Mouse (Mus musculus): ENCODE measurements around the gene Gal3st2c. TPM values are rescaled to one million over a fixed set of nuclear protein-coding genes. Genes with fewer than 3 reads are reported as not detected.

The Gal3st2c gene
- polyA plus RNA-seq, 2 experiments = not detected

DNA sequence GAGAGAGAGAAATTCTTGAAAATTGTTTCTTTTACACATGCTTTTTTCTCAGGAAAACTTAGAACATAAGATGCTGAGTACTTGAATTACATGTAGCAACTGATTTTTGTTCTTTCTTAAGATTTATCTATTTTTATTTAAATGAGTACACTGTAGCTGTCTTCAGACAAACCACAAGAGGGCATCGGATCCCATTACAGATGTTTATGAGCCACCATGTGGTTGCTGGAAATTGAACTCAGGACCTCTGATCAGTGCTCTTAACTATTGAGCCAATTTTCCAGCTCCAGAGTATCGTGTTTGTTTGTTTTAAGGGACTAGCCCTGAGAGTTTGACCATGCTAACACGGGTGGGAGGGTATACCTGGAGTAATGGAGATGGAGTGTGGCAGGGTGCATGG lies 21.3 kb downstream of the Gal3st2c start:
- no peak overlapping the region for H3K4me2 ChIP-seq (ENCODE audit: low read depth)
- TF ChIP-seq CTCF (IDR thresholded peaks at IDR 0.05; ENCODE audit: low read depth) (0 out of 2 replicates have a peak, but pooled peaks have one; percentile 8), EP300 (IDR thresholded peaks at IDR 0.05; ENCODE audit: low read depth) (no peak)
- H3K4me3 ChIP-seq (ENCODE audit: insufficient read depth in 1 of 2, low read depth in 2 of 2, low read length in 2 of 2) = no peak overlapping the region
- WGBS (ENCODE audit: insufficient replicate concordance) = 40% methylated on average over 3 of the region's 3 CpGs
- H3K9me3 ChIP-seq (ENCODE audit: control insufficient read depth, low read length) = no peaks in the 10 kb centered on the region
- H3K36me3 ChIP-seq (replicated peaks; ENCODE audit: control insufficient read depth, insufficient read depth, low read depth) = no peaks in the 10 kb centered on the region
- H3K9ac ChIP-seq (replicated peaks) = no peak overlapping the region
- no peaks in the 10 kb centered on the region for H3K4me1 ChIP-seq (replicated peaks; ENCODE audit: control insufficient read depth in 2 of 2, insufficient read depth in 2 of 2, low read length in 1 of 2)
- H3K27me3 ChIP-seq (ENCODE audit: control insufficient read depth, insufficient read depth, low read length) = no peaks in the 10 kb centered on the region
- DNase-seq (ENCODE audit: low read depth in 3 of 3, low spot score in 3 of 3) (no peak), ATAC-seq (ENCODE audit: insufficient read depth) (no peak)
- H3K27ac ChIP-seq = no peak overlapping the region

DNA sequence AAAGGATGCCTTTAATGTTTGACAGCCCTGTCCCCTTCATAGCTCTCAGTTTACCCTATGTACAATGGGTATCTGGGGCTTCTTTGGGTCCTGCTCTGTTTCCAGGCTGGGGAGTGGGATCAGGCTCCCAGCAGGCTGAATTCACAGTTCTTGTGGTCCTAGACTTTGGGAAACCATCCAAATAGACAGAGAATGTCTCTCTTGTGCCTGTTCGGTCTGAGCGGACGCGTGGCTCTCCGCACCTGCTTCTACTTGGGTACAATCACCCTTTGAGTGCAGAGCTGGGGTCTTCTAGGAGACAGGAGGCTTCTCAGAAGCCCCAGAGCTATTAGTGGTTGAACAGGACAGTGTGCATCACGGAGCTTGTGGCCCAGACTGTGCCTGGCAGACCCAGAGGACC lies 29.8 kb downstream of the Gal3st2c start, which contains the start of gene Neu4:
TSS of gene Neu4 (plus strand) at position 301 of the 400 bp plus-strand sequence.
- 67% methylated on average over 6 of the region's 6 CpGs for WGBS (ENCODE audit: insufficient replicate concordance)
- no peak for TF ChIP-seq EP300 (IDR thresholded peaks at IDR 0.05; ENCODE audit: low read depth)
- no peak for TF ChIP-seq CTCF (IDR thresholded peaks at IDR 0.05; ENCODE audit: low read depth)
- no peak for ATAC-seq (ENCODE audit: insufficient read depth)

DNA sequence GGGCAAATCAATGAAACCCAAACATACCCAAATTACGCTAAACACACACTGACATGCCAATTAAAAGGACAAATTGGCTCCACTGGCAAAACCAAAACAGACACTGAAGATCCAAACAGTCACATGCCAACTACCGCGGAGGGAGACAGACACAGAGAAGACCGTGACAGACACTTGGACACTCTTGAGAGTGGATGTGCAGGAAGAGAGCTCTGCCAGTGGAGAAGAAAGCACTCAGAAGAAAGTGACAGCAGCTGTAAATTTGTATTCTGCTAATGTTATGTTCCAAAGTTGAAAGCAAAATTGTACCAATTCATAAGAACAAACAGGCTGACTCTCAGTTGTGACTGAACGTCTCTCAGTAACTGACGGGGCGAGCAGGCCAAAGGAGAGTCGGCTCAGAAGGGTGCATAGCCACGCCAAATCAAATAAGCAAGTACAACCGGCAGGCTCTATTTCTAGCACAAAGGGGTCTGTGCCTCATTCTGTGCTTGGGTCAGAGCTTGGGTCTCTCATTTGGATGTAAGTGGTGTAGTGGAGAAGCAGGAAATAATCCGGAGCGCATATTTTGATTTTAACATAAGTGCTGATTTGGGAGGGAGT lies 37.3 kb downstream of the Gal3st2c start:
- TF ChIP-seq CTCF (IDR thresholded peaks at IDR 0.05; ENCODE audit: low read depth) (no peak), EP300 (IDR thresholded peaks at IDR 0.05; ENCODE audit: low read depth) (no peak)
- ATAC-seq (ENCODE audit: insufficient read depth) = no peak
- H3K27ac ChIP-seq = no peak overlapping the region
- H3K4me3 ChIP-seq (ENCODE audit: insufficient read depth in 1 of 2, low read depth in 2 of 2, low read length in 2 of 2) = no peak overlapping the region
- H3K4me2 ChIP-seq (ENCODE audit: low read depth) = no peak overlapping the region
- no peaks in the 10 kb centered on the region for H3K9me3 ChIP-seq (ENCODE audit: control insufficient read depth, low read length)
- 74% methylated on average over 12 of the region's 12 CpGs for WGBS (ENCODE audit: insufficient replicate concordance)
- DNase-seq (ENCODE audit: low read depth in 3 of 3, low spot score in 3 of 3) = no peak
- H3K27me3 ChIP-seq (ENCODE audit: control insufficient read depth, insufficient read depth, low read length) = no peaks in the 10 kb centered on the region
- H3K36me3 ChIP-seq (replicated peaks; ENCODE audit: control insufficient read depth, insufficient read depth, low read depth) = no peaks in the 10 kb centered on the region
- no peaks in the 10 kb centered on the region for H3K4me1 ChIP-seq (replicated peaks; ENCODE audit: control insufficient read depth in 2 of 2, insufficient read depth in 2 of 2, low read length in 1 of 2)
- no peak overlapping the region for H3K9ac ChIP-seq (replicated peaks)

More for the DNA sequence above, 29.8 kb downstream of the Gal3st2c start, which contains the start of gene Neu4:
- H3K9me3 ChIP-seq (ENCODE audit: control insufficient read depth, low read length) = no peaks in the 10 kb centered on the region
- H3K27ac ChIP-seq = no peak within 1 kb of the TSS
- no peaks in the 10 kb centered on the region for H3K4me1 ChIP-seq (replicated peaks; ENCODE audit: control insufficient read depth in 2 of 2, insufficient read depth in 2 of 2, low read length in 1 of 2)
- H3K9ac ChIP-seq (replicated peaks) = no peak within 1 kb of the TSS
- no peak for DNase-seq (ENCODE audit: low read depth in 3 of 3, low spot score in 3 of 3)
- H3K27me3 ChIP-seq (ENCODE audit: control insufficient read depth, insufficient read depth, low read length) = no peaks in the 10 kb centered on the region
- no peaks in the 10 kb centered on the region for H3K36me3 ChIP-seq (replicated peaks; ENCODE audit: control insufficient read depth, insufficient read depth, low read depth)
- no peak within 1 kb of the TSS for H3K4me3 ChIP-seq (ENCODE audit: insufficient read depth in 1 of 2, low read depth in 2 of 2, low read length in 2 of 2)
- H3K4me2 ChIP-seq (ENCODE audit: low read depth) = no peak within 1 kb of the TSS

DNA sequence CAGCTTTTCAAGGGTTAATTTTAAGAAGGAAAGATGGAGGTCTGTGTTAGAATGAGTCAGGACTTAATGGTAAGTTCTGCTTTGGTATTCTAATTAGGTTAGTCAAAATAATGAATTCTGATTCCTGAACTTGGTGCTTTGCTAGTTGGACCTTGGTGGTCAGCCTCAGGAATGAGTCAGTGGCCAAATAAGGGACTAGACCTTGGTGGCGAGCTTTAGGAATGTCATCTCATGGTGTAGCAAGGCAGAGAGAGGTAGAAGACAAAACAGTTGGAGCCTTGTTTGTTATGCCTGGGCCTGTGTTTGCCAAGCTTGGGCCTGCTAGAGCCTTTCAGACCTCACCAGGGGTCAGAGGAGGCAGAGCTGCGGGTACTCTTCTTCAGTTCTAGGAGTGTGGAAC lies 38.4 kb downstream of the Gal3st2c start:
- Histone ChIP-seq H3K36me3 (replicated peaks; ENCODE audit: control insufficient read depth, insufficient read depth, low read depth) (no peaks in the 10 kb centered on the region), H3K4me3 (ENCODE audit: insufficient read depth in 1 of 2, low read depth in 2 of 2, low read length in 2 of 2) (no peak overlapping the region), H3K9ac (replicated peaks) (no peak overlapping the region), H3K27ac (no peak overlapping the region), H3K27me3 (ENCODE audit: control insufficient read depth, insufficient read depth, low read length) (no peaks in the 10 kb centered on the region), H3K4me1 (replicated peaks; ENCODE audit: control insufficient read depth in 2 of 2, insufficient read depth in 2 of 2, low read length in 1 of 2) (no peaks in the 10 kb centered on the region), H3K4me2 (ENCODE audit: low read depth) (no peak overlapping the region), H3K9me3 (ENCODE audit: control insufficient read depth, low read length) (no peaks in the 10 kb centered on the region)
- WGBS (ENCODE audit: insufficient replicate concordance) = 68% methylated on average over 2 of the region's 2 CpGs
- no peak for ATAC-seq (ENCODE audit: insufficient read depth)
- TF ChIP-seq EP300 (IDR thresholded peaks at IDR 0.05; ENCODE audit: low read depth) (no peak), CTCF (IDR thresholded peaks at IDR 0.05; ENCODE audit: low read depth) (no peak)
- no peak for DNase-seq (ENCODE audit: low read depth in 3 of 3, low spot score in 3 of 3)

DNA sequence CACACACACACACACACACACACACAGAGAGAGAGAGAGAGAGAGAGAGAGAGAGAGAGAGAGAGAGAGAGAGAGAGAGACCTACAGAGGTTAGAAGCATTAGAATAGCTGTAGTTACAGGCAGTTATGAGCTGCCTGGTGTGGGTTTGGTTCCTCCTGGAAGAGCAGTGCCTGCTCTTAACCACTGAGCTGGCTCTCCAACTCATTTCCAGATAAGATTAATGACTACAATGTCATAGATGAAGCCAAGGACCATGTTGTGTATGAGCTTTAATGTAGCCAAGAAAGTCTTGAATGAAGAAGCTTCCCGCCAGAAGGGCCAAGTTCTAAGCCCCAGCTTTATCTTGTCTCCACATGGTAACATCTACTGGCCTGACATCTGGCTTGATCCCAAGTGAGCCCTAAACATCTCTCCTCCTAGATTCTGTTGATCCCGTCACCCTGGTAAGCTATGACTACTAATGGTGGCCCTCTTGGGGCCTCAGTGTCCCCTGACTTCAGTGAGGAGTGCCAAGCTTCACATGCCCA lies 42.8 kb downstream of the Gal3st2c start:
- Histone ChIP-seq H3K9ac (replicated peaks) (no peak overlapping the region), H3K4me3 (ENCODE audit: insufficient read depth in 1 of 2, low read depth in 2 of 2, low read length in 2 of 2) (no peak overlapping the region), H3K27me3 (ENCODE audit: control insufficient read depth, insufficient read depth, low read length) (no peaks in the 10 kb centered on the region), H3K4me2 (ENCODE audit: low read depth) (no peak overlapping the region), H3K9me3 (ENCODE audit: control insufficient read depth, low read length) (no peaks in the 10 kb centered on the region), H3K4me1 (replicated peaks; ENCODE audit: control insufficient read depth in 2 of 2, insufficient read depth in 2 of 2, low read length in 1 of 2) (peaks cover 0 to 4% of the 10 kb centered on the region in 2 experiments; a peak in 1 of 4 replicates), H3K36me3 (replicated peaks; ENCODE audit: control insufficient read depth, insufficient read depth, low read depth) (no peaks in the 10 kb centered on the region), H3K27ac (no peak overlapping the region)
- ATAC-seq (ENCODE audit: insufficient read depth) = no peak
- no peak for DNase-seq (ENCODE audit: low read depth in 3 of 3, low spot score in 3 of 3)
- WGBS (ENCODE audit: insufficient replicate concordance) = 64% methylated on average over 2 of the region's 2 CpGs
- TF ChIP-seq CTCF (IDR thresholded peaks at IDR 0.05; ENCODE audit: low read depth) (no peak), EP300 (IDR thresholded peaks at IDR 0.05; ENCODE audit: low read depth) (no peak)
